Mouse (Mus musculus) bone marrow, adult 2 months (tissue): ENCODE measurements around the gene Gm7247.

ENCODE experiments used
- CTCF ChIP-seq: fragments of 200-500 bp; IDR thresholded peaks from 2 replicates; pipeline ENCODE4 v1.5.1; 2011; ENCODE audit warnings: low read length, control low read depth; ENCODE audit not compliant: control insufficient read depth, insufficient read depth
- POLR2A ChIP-seq: fragments of 200-500 bp; IDR thresholded peaks from 2 replicates; pipeline ENCODE4 v1.6.1; 2011; ENCODE audit warnings: low read depth, mild to moderate bottlenecking, control low read depth, low read length, borderline replicate concordance; ENCODE audit not compliant: control insufficient read depth

GRCm38 (mm10) chr14:51387768-51388167, 26.2 kb downstream of the Gm7247 start:
- TF ChIP-seq CTCF (no peak), POLR2A (no peak)
